Mouse (Mus musculus): Measurements from ENCODE around the gene Pou2f1.

DNA sequence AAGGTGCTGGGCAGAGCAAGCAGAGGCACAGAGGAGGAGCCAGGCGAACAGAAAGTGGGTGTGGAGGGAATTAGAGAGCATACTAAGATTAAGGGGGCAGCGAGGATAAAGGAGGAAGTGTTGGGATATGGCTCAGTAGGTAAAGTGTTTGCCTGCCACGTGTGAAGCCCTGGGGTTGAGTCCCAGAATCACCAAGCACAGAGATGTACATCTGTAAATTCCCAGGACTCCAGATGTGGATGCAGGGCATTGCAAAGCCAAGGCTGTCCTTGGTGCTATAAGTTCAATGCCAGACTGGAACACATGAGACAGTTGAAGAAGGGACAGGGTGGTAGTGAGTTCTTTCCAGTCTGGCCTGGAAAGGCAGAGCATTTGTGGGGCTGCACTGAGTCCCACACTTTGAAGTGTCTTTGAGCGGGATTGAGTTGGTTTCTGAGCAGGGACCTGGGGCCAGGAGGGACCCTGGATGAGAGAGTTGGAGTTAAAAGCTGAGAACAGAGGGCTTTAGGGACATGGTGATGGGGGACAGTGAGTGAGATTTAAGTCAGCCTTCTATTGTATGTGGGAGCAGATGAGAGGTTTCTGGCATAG, 149.3 kb downstream of the Pou2f1 start:
- TF ChIP-seq POLR2A (IDR thresholded peaks at IDR 0.05; ENCODE audit: control insufficient read depth, extremely low read depth, insufficient read depth, low read length, poor library complexity): no peak
- TF ChIP-seq CTCF (IDR thresholded peaks at IDR 0.05; ENCODE audit: borderline replicate concordance, control insufficient read depth, extremely low read depth, insufficient read depth, low read length, poor library complexity): no peak

Measured in thymus, adult 2 months (tissue).